Mouse (Mus musculus): Measurements from ENCODE around the gene Smim7. TPM values are rescaled to one million over a fixed set of nuclear protein-coding genes. Genes with fewer than 3 reads are reported as not detected.

Gene Smim7
- 115 and 117 TPM in 2 replicates for polyA plus RNA-seq (2014; fragmentation: Nextera tagmentation; extraction: Ambion mirVana)

- under 1% methylated on average over 52 of the region's 52 CpGs for WGBS
- H3K27me3 ChIP-seq (ENCODE audit: control insufficient read depth, insufficient read depth, low read length), result no peaks in the 10 kb centered on the region
These were observed at the start of gene Smim7 for GRCm38 (mm10) chr8:72570633-72571610. TSS of gene Smim7 (minus strand) at chr8:72571088.

DNA sequence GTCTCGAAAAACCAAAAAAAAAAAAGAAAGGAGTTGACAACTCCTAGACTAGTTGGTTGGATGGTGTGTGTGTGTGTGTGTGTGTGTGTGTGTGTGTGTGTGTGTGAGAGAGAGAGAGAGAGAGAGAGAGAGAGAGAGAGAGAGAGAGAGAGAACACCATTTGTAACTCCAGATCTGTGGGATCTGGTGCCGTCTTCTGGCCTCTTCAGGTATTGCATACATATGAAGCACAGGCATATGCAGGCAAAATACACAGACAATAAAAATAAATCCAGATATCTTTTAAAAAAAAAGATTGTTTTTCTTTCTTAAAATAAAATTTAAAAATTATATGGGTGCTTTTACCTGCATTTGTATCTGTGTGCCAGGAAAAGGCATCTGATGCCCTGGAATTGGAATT is 19.3 kb upstream of the Smim7 start:
- WGBS, result 65% methylated on average over 2 of the region's 2 CpGs

More at GRCm38 (mm10) chr8:72570633-72571610, at the start of gene Smim7:
- ATAC-seq (replicated peaks; ENCODE audit: insufficient number of reproducible peaks, low FRiP score, low TSS enrichment, low read depth), result peak; percentile 97
- H3K4me2 ChIP-seq (ENCODE audit: low read depth, low read length), result peak within 1 kb of the TSS; percentile 89
- peak within 1 kb of the TSS; percentile 57 for H3K9ac ChIP-seq (replicated peaks; ENCODE audit: low read length)
- peak within 1 kb of the TSS; percentile 64 for H3K4me3 ChIP-seq (ENCODE audit: low read depth, low read length)
- H3K27ac ChIP-seq (replicated peaks; ENCODE audit: low read depth, low read length), result peak within 1 kb of the TSS; percentile 54; the same call in 1 of the 2 replicates
- no peaks in the 10 kb centered on the region; the same call in 1 of the 2 replicates for H3K36me3 ChIP-seq (replicated peaks; ENCODE audit: control insufficient read depth, insufficient read depth, low read depth, low read length)
- no peaks in the 10 kb centered on the region for H3K9me3 ChIP-seq (replicated peaks; ENCODE audit: control insufficient read depth, low read length)
- DNase-seq (ENCODE audit: low spot score), result peak; percentile 99
- H3K4me1 ChIP-seq (ENCODE audit: control insufficient read depth, insufficient read depth, low read length), result peaks cover 3% of the 10 kb centered on the region; the same call in 1 of the 2 replicates

DNA sequence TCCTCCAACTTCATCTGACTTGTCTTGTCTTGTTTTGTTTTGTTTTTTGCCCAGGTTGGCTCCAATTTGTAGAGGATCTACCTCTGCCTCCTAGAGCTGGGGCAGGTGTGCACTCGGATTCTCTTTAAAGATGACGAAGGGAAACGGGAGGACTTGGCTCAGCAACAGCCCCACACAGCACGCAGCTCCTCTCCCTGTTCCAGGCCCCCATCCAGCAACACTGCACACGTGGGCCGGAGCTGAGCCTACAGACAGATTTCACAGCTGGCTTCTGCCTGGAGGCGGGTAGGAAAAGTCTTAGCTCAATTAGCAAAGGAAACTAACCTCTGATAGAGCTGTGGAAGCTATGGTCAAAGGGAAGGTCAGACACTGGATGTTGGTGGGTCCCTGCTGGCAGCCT is 18.4 kb upstream of the Smim7 start:
- H3K9ac ChIP-seq (replicated peaks; ENCODE audit: low read length), result no peak overlapping the region
- no peak overlapping the region for H3K4me2 ChIP-seq (ENCODE audit: low read depth, low read length)
- H3K9me3 ChIP-seq (replicated peaks; ENCODE audit: control insufficient read depth, low read length), result no peaks in the 10 kb centered on the region
- no peak overlapping the region for H3K27ac ChIP-seq (replicated peaks; ENCODE audit: low read depth, low read length)
- no peak for ATAC-seq (replicated peaks; ENCODE audit: insufficient number of reproducible peaks, low FRiP score, low TSS enrichment, low read depth)
- H3K36me3 ChIP-seq (replicated peaks; ENCODE audit: control insufficient read depth, insufficient read depth, low read depth, low read length), result no peaks in the 10 kb centered on the region
- DNase-seq (ENCODE audit: low spot score), result no peak
- 73% methylated on average over 7 of the region's 7 CpGs for WGBS
- H3K4me3 ChIP-seq (ENCODE audit: low read depth, low read length), result no peak overlapping the region
- no peaks in the 10 kb centered on the region for H3K4me1 ChIP-seq (ENCODE audit: control insufficient read depth, insufficient read depth, low read length)
- no peaks in the 10 kb centered on the region for H3K27me3 ChIP-seq (ENCODE audit: control insufficient read depth, insufficient read depth, low read length)

More for the DNA sequence above, 19.3 kb upstream of the Smim7 start:
- no peaks in the 10 kb centered on the region for H3K27me3 ChIP-seq (ENCODE audit: control insufficient read depth, insufficient read depth, low read length)
- H3K36me3 ChIP-seq (replicated peaks; ENCODE audit: control insufficient read depth, insufficient read depth, low read depth, low read length), result no peaks in the 10 kb centered on the region
- no peak for ATAC-seq (replicated peaks; ENCODE audit: insufficient number of reproducible peaks, low FRiP score, low TSS enrichment, low read depth)
- no peaks in the 10 kb centered on the region for H3K4me1 ChIP-seq (ENCODE audit: control insufficient read depth, insufficient read depth, low read length)
- DNase-seq (ENCODE audit: low spot score), result peak; percentile 10
- H3K9ac ChIP-seq (replicated peaks; ENCODE audit: low read length), result no peak overlapping the region
- H3K4me2 ChIP-seq (ENCODE audit: low read depth, low read length), result no peak overlapping the region
- H3K9me3 ChIP-seq (replicated peaks; ENCODE audit: control insufficient read depth, low read length), result no peaks in the 10 kb centered on the region
- H3K4me3 ChIP-seq (ENCODE audit: low read depth, low read length), result no peak overlapping the region
- no peak overlapping the region for H3K27ac ChIP-seq (replicated peaks; ENCODE audit: low read depth, low read length)

DNA sequence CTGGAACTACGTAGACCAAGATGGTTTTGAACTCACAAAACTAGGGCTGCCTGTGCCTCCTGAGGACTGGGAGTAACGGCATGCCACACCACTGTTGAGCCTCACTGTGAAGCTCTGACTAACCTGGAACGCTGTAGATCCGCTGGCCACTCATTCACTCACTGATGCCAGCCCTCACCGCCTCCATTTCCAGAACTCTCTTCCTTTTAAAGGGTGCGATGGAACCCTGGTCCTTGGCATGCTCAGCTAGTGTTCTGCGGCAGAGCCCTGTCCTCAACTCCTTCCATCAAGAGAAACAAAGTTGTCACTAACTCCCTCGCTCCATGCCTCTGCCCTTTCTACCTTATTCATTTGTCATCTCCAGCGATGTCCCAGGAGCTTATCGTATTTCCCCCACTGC is 18.0 kb upstream of the Smim7 start:
- ATAC-seq (replicated peaks; ENCODE audit: insufficient number of reproducible peaks, low FRiP score, low TSS enrichment, low read depth) (no peak), DNase-seq (ENCODE audit: low spot score) (no peak)
- no peak overlapping the region for H3K4me3 ChIP-seq (ENCODE audit: low read depth, low read length)
- H3K36me3 ChIP-seq (replicated peaks; ENCODE audit: control insufficient read depth, insufficient read depth, low read depth, low read length), result no peaks in the 10 kb centered on the region
- no peak overlapping the region for H3K9ac ChIP-seq (replicated peaks; ENCODE audit: low read length)
- H3K27ac ChIP-seq (replicated peaks; ENCODE audit: low read depth, low read length), result no peak overlapping the region
- no peak overlapping the region for H3K4me2 ChIP-seq (ENCODE audit: low read depth, low read length)
- WGBS, result 89% methylated on average over 10 of the region's 10 CpGs
- H3K27me3 ChIP-seq (ENCODE audit: control insufficient read depth, insufficient read depth, low read length), result no peaks in the 10 kb centered on the region
- H3K4me1 ChIP-seq (ENCODE audit: control insufficient read depth, insufficient read depth, low read length), result no peaks in the 10 kb centered on the region
- H3K9me3 ChIP-seq (replicated peaks; ENCODE audit: control insufficient read depth, low read length), result no peaks in the 10 kb centered on the region

DNA sequence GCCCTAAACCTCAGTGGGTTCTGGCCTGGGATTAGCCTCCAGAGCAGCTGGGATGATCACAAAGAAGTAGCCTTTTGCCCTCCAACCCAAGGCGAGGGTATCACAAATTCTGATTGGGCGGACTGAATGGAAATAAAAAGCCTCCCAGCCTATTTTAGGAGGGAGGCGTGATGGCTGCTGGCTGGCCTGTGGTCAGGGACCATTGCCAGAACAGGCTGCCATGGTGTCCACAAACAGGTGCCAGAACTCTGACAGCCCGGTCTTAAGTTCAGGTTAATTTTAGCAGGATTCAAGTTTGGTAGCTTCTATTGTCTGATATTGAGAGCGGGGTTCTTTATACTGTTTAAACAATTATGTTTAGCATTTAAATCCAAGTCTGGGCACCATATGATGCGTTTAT is 16.9 kb upstream of the Smim7 start:
- no peaks in the 10 kb centered on the region for H3K4me1 ChIP-seq (ENCODE audit: control insufficient read depth, insufficient read depth, low read length)
- H3K36me3 ChIP-seq (replicated peaks; ENCODE audit: control insufficient read depth, insufficient read depth, low read depth, low read length), result no peaks in the 10 kb centered on the region
- no peaks in the 10 kb centered on the region for H3K9me3 ChIP-seq (replicated peaks; ENCODE audit: control insufficient read depth, low read length)
- no peak overlapping the region for H3K4me3 ChIP-seq (ENCODE audit: low read depth, low read length)
- DNase-seq (ENCODE audit: low spot score) (no peak), ATAC-seq (replicated peaks; ENCODE audit: insufficient number of reproducible peaks, low FRiP score, low TSS enrichment, low read depth) (no peak)
- no peak overlapping the region for H3K27ac ChIP-seq (replicated peaks; ENCODE audit: low read depth, low read length)
- H3K27me3 ChIP-seq (ENCODE audit: control insufficient read depth, insufficient read depth, low read length), result no peaks in the 10 kb centered on the region
- H3K4me2 ChIP-seq (ENCODE audit: low read depth, low read length), result no peak overlapping the region
- 78% methylated on average over 6 of the region's 6 CpGs for WGBS
- no peak overlapping the region for H3K9ac ChIP-seq (replicated peaks; ENCODE audit: low read length)

GRCm38 (mm10) chr8:72584390-72584789 is 13.5 kb upstream of the Smim7 start:
- no peaks in the 10 kb centered on the region for H3K36me3 ChIP-seq (replicated peaks; ENCODE audit: control insufficient read depth, insufficient read depth, low read depth, low read length)
- no peak overlapping the region for H3K4me3 ChIP-seq (ENCODE audit: low read depth, low read length)
- no peak overlapping the region for H3K9ac ChIP-seq (replicated peaks; ENCODE audit: low read length)
- no peak overlapping the region for H3K4me2 ChIP-seq (ENCODE audit: low read depth, low read length)
- WGBS, result 81% methylated on average over 6 of the region's 6 CpGs
- no peaks in the 10 kb centered on the region for H3K4me1 ChIP-seq (ENCODE audit: control insufficient read depth, insufficient read depth, low read length)
- H3K9me3 ChIP-seq (replicated peaks; ENCODE audit: control insufficient read depth, low read length), result no peaks in the 10 kb centered on the region
- no peaks in the 10 kb centered on the region for H3K27me3 ChIP-seq (ENCODE audit: control insufficient read depth, insufficient read depth, low read length)
- ATAC-seq (replicated peaks; ENCODE audit: insufficient number of reproducible peaks, low FRiP score, low TSS enrichment, low read depth) (no peak), DNase-seq (ENCODE audit: low spot score) (no peak)
- H3K27ac ChIP-seq (replicated peaks; ENCODE audit: low read depth, low read length), result no peak overlapping the region

DNA sequence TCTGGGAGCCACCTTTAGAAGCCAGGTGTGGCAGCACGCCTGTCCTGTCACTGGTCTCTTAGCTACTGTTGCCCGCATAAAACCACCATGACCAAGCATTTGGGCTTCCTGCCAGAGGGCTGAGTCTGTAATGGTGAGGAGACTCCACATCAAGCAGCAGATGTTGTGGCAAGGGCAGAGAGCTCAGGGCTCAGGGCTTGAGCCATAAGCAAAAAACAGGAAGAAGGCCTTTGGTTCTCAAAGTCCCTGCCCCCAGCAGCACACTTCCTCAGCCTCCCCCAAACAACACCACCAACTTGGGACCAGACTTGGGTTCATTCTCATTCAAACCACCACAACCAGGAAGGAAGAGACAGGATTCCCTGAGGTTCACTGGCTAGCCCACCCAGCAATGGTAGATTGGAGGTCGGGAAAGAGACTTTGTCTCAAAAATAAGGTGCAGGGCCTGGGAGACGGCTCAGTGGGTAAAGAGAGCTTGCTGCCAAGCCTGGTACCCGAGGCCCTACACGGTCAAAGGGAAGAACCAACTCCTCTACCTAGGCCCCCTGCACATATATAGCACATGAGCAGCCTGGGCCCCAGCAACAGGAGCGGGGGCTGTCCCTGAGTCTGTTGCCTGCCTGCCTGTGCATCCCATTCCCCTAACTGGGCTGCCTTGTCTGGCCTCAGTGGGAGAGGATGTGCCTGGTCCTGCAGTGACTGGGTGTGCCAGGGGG is 12.3 kb upstream of the Smim7 start:
- ATAC-seq (replicated peaks; ENCODE audit: insufficient number of reproducible peaks, low FRiP score, low TSS enrichment, low read depth) (no peak), DNase-seq (ENCODE audit: low spot score) (no peak)
- no peak overlapping the region for H3K27ac ChIP-seq (replicated peaks; ENCODE audit: low read depth, low read length)
- H3K36me3 ChIP-seq (replicated peaks; ENCODE audit: control insufficient read depth, insufficient read depth, low read depth, low read length), result no peaks in the 10 kb centered on the region
- no peaks in the 10 kb centered on the region for H3K9me3 ChIP-seq (replicated peaks; ENCODE audit: control insufficient read depth, low read length)
- no peak overlapping the region for H3K4me2 ChIP-seq (ENCODE audit: low read depth, low read length)
- no peaks in the 10 kb centered on the region for H3K4me1 ChIP-seq (ENCODE audit: control insufficient read depth, insufficient read depth, low read length)
- no peak overlapping the region for H3K4me3 ChIP-seq (ENCODE audit: low read depth, low read length)
- 77% methylated on average over 7 of the region's 7 CpGs for WGBS
- H3K9ac ChIP-seq (replicated peaks; ENCODE audit: low read length), result no peak overlapping the region
- no peaks in the 10 kb centered on the region for H3K27me3 ChIP-seq (ENCODE audit: control insufficient read depth, insufficient read depth, low read length)

- Histone ChIP-seq H3K4me2 (ENCODE audit: low read depth, low read length) (no peak overlapping the region), H3K4me3 (ENCODE audit: low read depth, low read length) (no peak overlapping the region), H3K36me3 (replicated peaks; ENCODE audit: control insufficient read depth, insufficient read depth, low read depth, low read length) (no peaks in the 10 kb centered on the region), H3K9ac (replicated peaks; ENCODE audit: low read length) (no peak overlapping the region), H3K27me3 (ENCODE audit: control insufficient read depth, insufficient read depth, low read length) (no peaks in the 10 kb centered on the region), H3K9me3 (replicated peaks; ENCODE audit: control insufficient read depth, low read length) (no peaks in the 10 kb centered on the region), H3K4me1 (ENCODE audit: control insufficient read depth, insufficient read depth, low read length) (no peaks in the 10 kb centered on the region), H3K27ac (replicated peaks; ENCODE audit: low read depth, low read length) (no peak overlapping the region)
- no peak for ATAC-seq (replicated peaks; ENCODE audit: insufficient number of reproducible peaks, low FRiP score, low TSS enrichment, low read depth)
- 77% methylated on average over 9 of the region's 9 CpGs for WGBS
- no peak for DNase-seq (ENCODE audit: low spot score)
These were observed 8.5 kb upstream of the Smim7 start for GRCm38 (mm10) chr8:72579374-72579773.
